Mouse (Mus musculus): Measurements from ENCODE around the gene Slc16a2. TPM values are rescaled to one million over a fixed set of nuclear protein-coding genes. Genes with fewer than 3 reads are reported as not detected.
"Not testable (repeated sequence)": the region's sequence is repeated elsewhere in the genome, so short reads cannot be mapped to it uniquely, and the experiment has no call there.

Slc16a2 gene
- polyA plus RNA-seq, 1 experiment = 8.2 TPM

- no peak overlapping the region for H3K4me3 ChIP-seq
- H3ac ChIP-seq (ENCODE audit: control insufficient read depth, insufficient read length) = no peak overlapping the region
- H3K79me2 ChIP-seq (ENCODE audit: control insufficient read depth, insufficient read depth) = no peaks in the 10 kb centered on the region
- H3K27me3 ChIP-seq (ENCODE audit: control insufficient read depth, insufficient read depth, insufficient read length) = no peaks in the 10 kb centered on the region
- no peak overlapping the region for H3K4me2 ChIP-seq (ENCODE audit: low read depth)
- H3K36me3 ChIP-seq (ENCODE audit: control insufficient read depth, insufficient read depth) = no peaks in the 10 kb centered on the region
- no peak for TF ChIP-seq TCF3 (IDR thresholded peaks at IDR 0.05; ENCODE audit: insufficient read length, low read depth)
- TF ChIP-seq E2F4 (IDR thresholded peaks at IDR 0.05; ENCODE audit: insufficient read depth) = no peak
- TF ChIP-seq POLR2A (IDR thresholded peaks at IDR 0.05; ENCODE audit: insufficient read length, low read depth) = no peak
- TF ChIP-seq USF1 (IDR thresholded peaks at IDR 0.05; ENCODE audit: low read depth) = no peak
- TF ChIP-seq MYOG (IDR thresholded peaks at IDR 0.05; ENCODE audit: control insufficient read depth in 1 of 3, insufficient read depth in 1 of 3, insufficient read length in 2 of 3, low read depth in 2 of 3) = no peak
- TF ChIP-seq MYOD1 (IDR thresholded peaks at IDR 0.05; ENCODE audit: control insufficient read depth in 1 of 3, insufficient read length in 2 of 3, low read depth in 2 of 3) = no peak
- TF ChIP-seq CEBPB (IDR thresholded peaks at IDR 0.05; ENCODE audit: insufficient read depth, poor library complexity, severe bottlenecking) = no peak
- TF ChIP-seq POLR2AphosphoS2 (IDR thresholded peaks at IDR 0.05; ENCODE audit: insufficient read length, low read depth) = no peak
- TF ChIP-seq REST (IDR thresholded peaks at IDR 0.05; ENCODE audit: insufficient read depth, insufficient read length) = no peak
- TF ChIP-seq SRF (IDR thresholded peaks at IDR 0.05; ENCODE audit: control insufficient read depth, insufficient read length, low read depth) = no peak
- no peak for TF ChIP-seq TCF12 (IDR thresholded peaks at IDR 0.05; ENCODE audit: insufficient read depth, poor library complexity, severe bottlenecking)
- TF ChIP-seq MAX (IDR thresholded peaks at IDR 0.05; ENCODE audit: low read depth) = no peak
Measured at GRCm38 (mm10) chrX:103688551-103688950, 133.2 kb downstream of the Slc16a2 start.

GRCm38 (mm10) chrX:103674674-103675073, 147.1 kb downstream of the Slc16a2 start:
- Histone ChIP-seq H3K79me2 (ENCODE audit: control insufficient read depth, insufficient read depth) (no peaks in the 10 kb centered on the region), H3K36me3 (ENCODE audit: control insufficient read depth, insufficient read depth) (no peaks in the 10 kb centered on the region), H3K27me3 (ENCODE audit: control insufficient read depth, insufficient read depth, insufficient read length) (no peaks in the 10 kb centered on the region), H3K4me2 (ENCODE audit: low read depth) (no peak overlapping the region), H3K4me3 (no peak overlapping the region), H3ac (ENCODE audit: control insufficient read depth, insufficient read length) (no peak overlapping the region)
- TF ChIP-seq MYOD1 (IDR thresholded peaks at IDR 0.05; ENCODE audit: control insufficient read depth in 1 of 3, insufficient read length in 2 of 3, low read depth in 2 of 3) (no peak), REST (IDR thresholded peaks at IDR 0.05; ENCODE audit: insufficient read depth, insufficient read length) (no peak), TCF3 (IDR thresholded peaks at IDR 0.05; ENCODE audit: insufficient read length, low read depth) (no peak), POLR2AphosphoS2 (IDR thresholded peaks at IDR 0.05; ENCODE audit: insufficient read length, low read depth) (no peak), TCF12 (IDR thresholded peaks at IDR 0.05; ENCODE audit: insufficient read depth, poor library complexity, severe bottlenecking) (no peak), MYOG (IDR thresholded peaks at IDR 0.05; ENCODE audit: control insufficient read depth in 1 of 3, insufficient read depth in 1 of 3, insufficient read length in 2 of 3, low read depth in 2 of 3) (no peak), USF1 (IDR thresholded peaks at IDR 0.05; ENCODE audit: low read depth) (no peak), POLR2A (IDR thresholded peaks at IDR 0.05; ENCODE audit: insufficient read length, low read depth) (no peak), SRF (IDR thresholded peaks at IDR 0.05; ENCODE audit: control insufficient read depth, insufficient read length, low read depth) (no peak), E2F4 (IDR thresholded peaks at IDR 0.05; ENCODE audit: insufficient read depth) (no peak), MAX (IDR thresholded peaks at IDR 0.05; ENCODE audit: low read depth) (no peak), CEBPB (IDR thresholded peaks at IDR 0.05; ENCODE audit: insufficient read depth, poor library complexity, severe bottlenecking) (no peak)

GRCm38 (mm10) chrX:103673761-103674160, 148.0 kb downstream of the Slc16a2 start:
- Histone ChIP-seq H3K27me3 (ENCODE audit: control insufficient read depth, insufficient read depth, insufficient read length) (no peaks in the 10 kb centered on the region), H3K4me2 (ENCODE audit: low read depth) (no peak overlapping the region), H3K79me2 (ENCODE audit: control insufficient read depth, insufficient read depth) (no peaks in the 10 kb centered on the region), H3K36me3 (ENCODE audit: control insufficient read depth, insufficient read depth) (no peaks in the 10 kb centered on the region), H3ac (ENCODE audit: control insufficient read depth, insufficient read length) (no peak overlapping the region), H3K4me3 (no peak overlapping the region)
- TF ChIP-seq SRF (IDR thresholded peaks at IDR 0.05; ENCODE audit: control insufficient read depth, insufficient read length, low read depth) = no peak
- no peak for TF ChIP-seq MYOD1 (IDR thresholded peaks at IDR 0.05; ENCODE audit: control insufficient read depth in 1 of 3, insufficient read length in 2 of 3, low read depth in 2 of 3)
- TF ChIP-seq REST (IDR thresholded peaks at IDR 0.05; ENCODE audit: insufficient read depth, insufficient read length) = no peak
- TF ChIP-seq POLR2AphosphoS2 (IDR thresholded peaks at IDR 0.05; ENCODE audit: insufficient read length, low read depth) = no peak
- TF ChIP-seq CEBPB (IDR thresholded peaks at IDR 0.05; ENCODE audit: insufficient read depth, poor library complexity, severe bottlenecking) = no peak
- no peak for TF ChIP-seq MAX (IDR thresholded peaks at IDR 0.05; ENCODE audit: low read depth)
- no peak for TF ChIP-seq E2F4 (IDR thresholded peaks at IDR 0.05; ENCODE audit: insufficient read depth)
- TF ChIP-seq POLR2A (IDR thresholded peaks at IDR 0.05; ENCODE audit: insufficient read length, low read depth) = no peak
- TF ChIP-seq USF1 (IDR thresholded peaks at IDR 0.05; ENCODE audit: low read depth) = no peak
- TF ChIP-seq TCF3 (IDR thresholded peaks at IDR 0.05; ENCODE audit: insufficient read length, low read depth) = no peak
- no peak for TF ChIP-seq MYOG (IDR thresholded peaks at IDR 0.05; ENCODE audit: control insufficient read depth in 1 of 3, insufficient read depth in 1 of 3, insufficient read length in 2 of 3, low read depth in 2 of 3)
- no peak for TF ChIP-seq TCF12 (IDR thresholded peaks at IDR 0.05; ENCODE audit: insufficient read depth, poor library complexity, severe bottlenecking)

DNA sequence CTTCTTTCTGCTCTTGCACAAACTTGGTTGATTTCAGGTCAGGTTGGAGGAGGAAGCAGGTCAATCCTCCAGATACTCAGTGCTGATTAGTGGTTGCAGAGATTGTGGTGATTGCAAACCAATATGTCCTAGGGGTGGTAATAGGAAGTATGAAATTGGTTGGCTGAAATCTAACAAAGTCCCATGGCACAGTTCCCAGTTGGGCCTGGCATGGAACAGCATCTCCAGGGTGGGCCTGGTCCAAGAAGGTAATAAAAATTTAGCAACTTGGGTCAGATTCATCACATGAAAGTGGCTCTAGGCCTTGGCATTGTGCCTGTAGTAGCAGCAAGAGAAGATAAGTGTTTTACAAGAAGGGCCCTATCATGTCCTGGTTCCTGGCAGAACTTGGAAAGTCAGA, 151.5 kb downstream of the Slc16a2 start:
- Histone ChIP-seq H3ac (ENCODE audit: control insufficient read depth, insufficient read length) (no peak overlapping the region), H3K79me2 (ENCODE audit: control insufficient read depth, insufficient read depth) (no peaks in the 10 kb centered on the region), H3K36me3 (ENCODE audit: control insufficient read depth, insufficient read depth) (no peaks in the 10 kb centered on the region), H3K4me3 (no peak overlapping the region), H3K4me2 (ENCODE audit: low read depth) (no peak overlapping the region), H3K27me3 (ENCODE audit: control insufficient read depth, insufficient read depth, insufficient read length) (no peaks in the 10 kb centered on the region)
- TF ChIP-seq E2F4 (IDR thresholded peaks at IDR 0.05; ENCODE audit: insufficient read depth) (no peak), SRF (IDR thresholded peaks at IDR 0.05; ENCODE audit: control insufficient read depth, insufficient read length, low read depth) (no peak), USF1 (IDR thresholded peaks at IDR 0.05; ENCODE audit: low read depth) (no peak), REST (IDR thresholded peaks at IDR 0.05; ENCODE audit: insufficient read depth, insufficient read length) (no peak), CEBPB (IDR thresholded peaks at IDR 0.05; ENCODE audit: insufficient read depth, poor library complexity, severe bottlenecking) (no peak), MYOD1 (IDR thresholded peaks at IDR 0.05; ENCODE audit: control insufficient read depth in 1 of 3, insufficient read length in 2 of 3, low read depth in 2 of 3) (no peak), POLR2AphosphoS2 (IDR thresholded peaks at IDR 0.05; ENCODE audit: insufficient read length, low read depth) (no peak), MAX (IDR thresholded peaks at IDR 0.05; ENCODE audit: low read depth) (no peak), MYOG (IDR thresholded peaks at IDR 0.05; ENCODE audit: control insufficient read depth in 1 of 3, insufficient read depth in 1 of 3, insufficient read length in 2 of 3, low read depth in 2 of 3) (no peak), TCF12 (IDR thresholded peaks at IDR 0.05; ENCODE audit: insufficient read depth, poor library complexity, severe bottlenecking) (no peak), POLR2A (IDR thresholded peaks at IDR 0.05; ENCODE audit: insufficient read length, low read depth) (no peak), TCF3 (IDR thresholded peaks at IDR 0.05; ENCODE audit: insufficient read length, low read depth) (no peak)

GRCm38 (mm10) chrX:103664445-103664844, 157.3 kb downstream of the Slc16a2 start:
- not testable (repeated sequence) for H3K27me3 ChIP-seq (ENCODE audit: control insufficient read depth, insufficient read depth, insufficient read length); H3K79me2 ChIP-seq (ENCODE audit: control insufficient read depth, insufficient read depth); H3K36me3 ChIP-seq (ENCODE audit: control insufficient read depth, insufficient read depth); H3K4me2 ChIP-seq (ENCODE audit: low read depth); H3ac ChIP-seq (ENCODE audit: control insufficient read depth, insufficient read length); H3K4me3 ChIP-seq
